Mouse (Mus musculus) CD4-positive helper T cell, adult 2 months (primary cell): ENCODE measurements around the gene Efna3.

Experiments used
- DNase-seq: peaks from one replicate; pipeline ENCODE4 v3.0.0-alpha.2; 2012; ENCODE audit warnings: low read depth, missing footprints, low spot score

Efna3 gene

GRCm38 (mm10) chr3:89322514-89323165 is at the start of gene Efna3:
Efna3 (minus strand) TSS chr3:89322965.
- peak; percentile 66 for DNase-seq

GRCm38 (mm10) chr3:89367338-89367737 is 44.6 kb upstream of the Efna3 start:
- DNase-seq, result no peak

GRCm38 (mm10) chr3:89365486-89366414 is 43.0 kb upstream of the Efna3 start:
- no peak for DNase-seq

- DNase-seq, result no peak
These were observed 42.4 kb upstream of the Efna3 start, which contains the start of gene Dcst1 for GRCm38 (mm10) chr3:89365153-89365485. Dcst1 (minus strand) TSS chr3:89365253.

GRCm38 (mm10) chr3:89364631-89365030 is 41.9 kb upstream of the Efna3 start:
- no peak for DNase-seq

- DNase-seq, result no peak
These were observed 38.9 kb upstream of the Efna3 start, which contains the start of gene Dcst2 for GRCm38 (mm10) chr3:89361675-89362074. Dcst2 (plus strand) TSS chr3:89361975.

- no peak for DNase-seq
These were observed 37.5 kb upstream of the Efna3 start for GRCm38 (mm10) chr3:89360237-89360636.

- DNase-seq, result no peak
These were observed 36.9 kb upstream of the Efna3 start for GRCm38 (mm10) chr3:89359630-89360029.

- DNase-seq, result no peak
These were observed 33.3 kb upstream of the Efna3 start for GRCm38 (mm10) chr3:89356029-89356428.

- no peak for DNase-seq
These were observed 32.7 kb upstream of the Efna3 start for GRCm38 (mm10) chr3:89355512-89355902.

GRCm38 (mm10) chr3:89354816-89355511 is 32.2 kb upstream of the Efna3 start:
- peak; percentile 80 for DNase-seq

GRCm38 (mm10) chr3:89351271-89351670 is 28.5 kb upstream of the Efna3 start:
- DNase-seq, result no peak

GRCm38 (mm10) chr3:89349869-89350501 is 27.2 kb upstream of the Efna3 start, which contains the start of gene Adam15:
Adam15 (minus strand) TSS chr3:89349996.
- peak; percentile 92 for DNase-seq

- peak; percentile 71 for DNase-seq
These were observed 26.4 kb upstream of the Efna3 start for GRCm38 (mm10) chr3:89348911-89349868.

- no peak for DNase-seq
These were observed 25.2 kb upstream of the Efna3 start for GRCm38 (mm10) chr3:89347916-89348315.

GRCm38 (mm10) chr3:89346815-89347540 is 24.2 kb upstream of the Efna3 start:
- no peak for DNase-seq

GRCm38 (mm10) chr3:89343279-89343678 is 20.5 kb upstream of the Efna3 start:
- DNase-seq, result no peak

- DNase-seq, result no peak
These were observed 19.0 kb upstream of the Efna3 start for GRCm38 (mm10) chr3:89341794-89342193.

GRCm38 (mm10) chr3:89340465-89340864 is 17.7 kb upstream of the Efna3 start:
- DNase-seq, result peak; percentile 78

- peak; percentile 63 for DNase-seq
These were observed 16.7 kb upstream of the Efna3 start for GRCm38 (mm10) chr3:89339416-89339815.
